In the genomic region with DNA sequence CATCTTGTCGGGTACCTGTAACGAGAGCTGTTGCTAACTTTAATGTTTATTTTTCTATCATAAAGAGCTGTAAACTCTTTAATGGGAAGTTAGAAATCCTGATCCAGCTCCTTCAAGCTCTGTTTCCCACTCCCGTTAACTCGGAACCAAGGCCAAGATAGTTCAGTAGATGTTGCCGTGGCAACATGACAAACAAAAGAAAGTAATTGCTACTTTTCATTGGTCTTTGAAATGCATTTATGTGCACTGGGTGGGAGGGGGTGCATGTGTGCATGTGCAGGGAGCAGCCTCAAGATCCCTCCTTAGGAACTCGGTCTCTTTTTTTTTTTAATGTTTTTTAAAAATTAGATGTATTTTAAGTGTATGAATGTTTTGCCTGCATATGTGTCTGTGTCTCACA, we compare ENCODE assay signal across 21 mouse cellular contexts. TPM values are rescaled to one million over a fixed set of nuclear protein-coding genes. Genes with fewer than 3 reads are reported as not detected.
A peak's percentile ranks its signal among the peaks of the same experiment; 100 is the strongest.
DNase-seq lines count a peak whose midpoint lies in the region; ATAC-seq and TF ChIP-seq lines count a peak whose summit lies in the region.
"Had no signal": no experiment of that assay in that cellular context is flagged by ENCODE, and none has a peak within 500 bp of the region (broad histone marks: within the 10 kb centered on the region; RNA-seq: fewer than 3 reads in every experiment).

No protein-coding gene starts in this region.

- no peak overlapping the region for H3K4me2 ChIP-seq in kidney, postnatal 0 days (ENCODE audit: low read length)
- no peak overlapping the region for H3K4me2 ChIP-seq in embryonic facial prominence, embryonic 14.5 days (ENCODE audit: low read depth, low read length)
- H3K4me2 ChIP-seq: heart, embryonic 15.5 days; limb, embryonic 15.5 days; stomach, embryonic 15.5 days had no signal

- no peaks in the 10 kb centered on the region for H3K4me1 ChIP-seq in kidney, postnatal 0 days (replicated peaks; ENCODE audit: insufficient read depth, low read length)
- H3K4me1 ChIP-seq in embryonic facial prominence, embryonic 14.5 days (ENCODE audit: control insufficient read depth, insufficient read depth, low read length) = no peaks in the 10 kb centered on the region
- H3K4me1 ChIP-seq: heart, embryonic 15.5 days; limb, embryonic 15.5 days; stomach, embryonic 15.5 days had no signal

- DNase-seq in kidney, postnatal 0 days (ENCODE audit: low spot score) = peak; percentile 33
- DNase-seq in kidney, postnatal 10 days = no peak
- DNase-seq in ES-CJ7 (ENCODE audit: low read depth, low spot score) = peak; percentile 52
- DNase-seq in R1 (ENCODE audit: low read depth, low spot score) = peak; percentile 69
- peak; percentile 33 for DNase-seq in embryonic facial prominence, embryonic 14.5 days (ENCODE audit: low spot score)
- DNase-seq in adrenal gland, postnatal 36 days = no peak
- no peak for DNase-seq in frontal cortex, postnatal 14 days (ENCODE audit: low spot score in 2 of 2)
- no peak for DNase-seq in kidney, postnatal 4 days
- DNase-seq: adrenal gland, adult 2 months; cerebellum, adult 2 months; heart, adult 18-20 months; kidney, adult 11 months; kidney, postnatal 25 days; thymus, adult 2 months had no signal

- no peak overlapping the region for H3K4me3 ChIP-seq in kidney, postnatal 0 days (replicated peaks; ENCODE audit: low read depth, low read length)
- H3K4me3 ChIP-seq in embryonic facial prominence, embryonic 14.5 days (ENCODE audit: low read depth, low read length) = no peak overlapping the region
- H3K4me3 ChIP-seq: heart, embryonic 15.5 days; hindbrain, embryonic 10.5 days; limb, embryonic 15.5 days; stomach, embryonic 15.5 days had no signal

- no peak overlapping the region for H3K27ac ChIP-seq in kidney, postnatal 0 days
- H3K27ac ChIP-seq in embryonic facial prominence, embryonic 14.5 days (replicated peaks; ENCODE audit: low read depth, low read length) = no peak overlapping the region
- H3K27ac ChIP-seq: heart, embryonic 15.5 days; hindbrain, embryonic 10.5 days; limb, embryonic 15.5 days; stomach, embryonic 15.5 days had no signal

- no peaks in the 10 kb centered on the region for H3K27me3 ChIP-seq in kidney, postnatal 0 days (ENCODE audit: insufficient read depth, low read length)
- H3K27me3 ChIP-seq in embryonic facial prominence, embryonic 14.5 days (replicated peaks; ENCODE audit: control insufficient read depth, insufficient read depth, low read length) = no peaks in the 10 kb centered on the region
- H3K27me3 ChIP-seq: heart, embryonic 15.5 days; limb, embryonic 15.5 days; stomach, embryonic 15.5 days had no signal

- H3K36me3 ChIP-seq in kidney, postnatal 0 days (ENCODE audit: insufficient read depth, low read length) = peaks cover 12% of the 10 kb centered on the region; the same call in 1 of the 2 replicates
- H3K36me3 ChIP-seq in embryonic facial prominence, embryonic 14.5 days (ENCODE audit: control insufficient read depth, insufficient read depth, low read length) = peaks cover 59% of the 10 kb centered on the region
- H3K36me3 ChIP-seq: G1E had no signal

- H3K9me3 ChIP-seq in kidney, postnatal 0 days (replicated peaks; ENCODE audit: low read length) = no peaks in the 10 kb centered on the region
- no peaks in the 10 kb centered on the region for H3K9me3 ChIP-seq in embryonic facial prominence, embryonic 14.5 days (ENCODE audit: control insufficient read depth, low read length)
- H3K9me3 ChIP-seq: G1E; heart, embryonic 15.5 days; hindbrain, embryonic 10.5 days; limb, embryonic 15.5 days; stomach, embryonic 15.5 days had no signal

- 62% methylated on average over 6 of the region's 6 CpGs for WGBS in kidney, postnatal 0 days
- 77% methylated on average over 6 of the region's 6 CpGs for WGBS in embryonic facial prominence, embryonic 14.5 days

- H3K9ac ChIP-seq in kidney, postnatal 0 days (ENCODE audit: low read depth, low read length) = no peak overlapping the region
- no peak overlapping the region for H3K9ac ChIP-seq in embryonic facial prominence, embryonic 14.5 days (ENCODE audit: low read depth, low read length)
- H3K9ac ChIP-seq: heart, embryonic 15.5 days; limb, embryonic 15.5 days; stomach, embryonic 15.5 days had no signal

- no peak for TF ChIP-seq CTCF in kidney, postnatal 0 days (IDR thresholded peaks at IDR 0.05; ENCODE audit: low read depth)

- ATAC-seq in kidney, postnatal 0 days (replicated peaks; ENCODE audit: low FRiP score, low read depth) = no peak
- ATAC-seq in embryonic facial prominence, embryonic 14.5 days (ENCODE audit: low read depth) = no peak
- ATAC-seq: midbrain, embryonic 16.5 days had no signal

RNA-seq across cellular contexts. Expression of a gene that starts 29.6 kb away (rescaled TPM):
- 0.32 and 0.55 TPM in 2 replicates for polyA plus RNA-seq in kidney, postnatal 0 days (2015; fragmentation: Nextera tagmentation; extraction: Ambion mirVana)
- polyA plus RNA-seq in embryonic facial prominence, embryonic 14.5 days (2014; fragmentation: Nextera tagmentation; extraction: Ambion mirVana) = 1.5 TPM in 2 replicates
- 1 to 10 TPM in 1 of 2 experiments, under 1 TPM in 1; 0.40 to 1.2 TPM for total RNA-seq in adrenal gland, postnatal 36 days (2021)
- total RNA-seq: gastrocnemius, adult 18-20 months had no signal
- polyA plus RNA-seq: G1E had no signal

RNA-seq across cellular contexts. Expression of a gene that starts 56.7 kb away (rescaled TPM):
- 135 and 138 TPM in 2 replicates for polyA plus RNA-seq in kidney, postnatal 0 days (2015; fragmentation: Nextera tagmentation; extraction: Ambion mirVana)
- 115 and 130 TPM in 2 replicates for polyA plus RNA-seq in embryonic facial prominence, embryonic 14.5 days (2014; fragmentation: Nextera tagmentation; extraction: Ambion mirVana)
- 10 to 100 TPM; 37.8 to 48.2 TPM for total RNA-seq in adrenal gland, postnatal 36 days (2021)

Comparison
In these comparisons a context has a peak if more than half of its experiments do, and no peak if none do; other contexts are left out.
1. DNase-seq: peak in kidney, postnatal 0 days (single experiment), ES-CJ7 (single experiment), R1 (single experiment) and embryonic facial prominence, embryonic 14.5 days (single experiment); none in kidney, postnatal 10 days (single experiment), adrenal gland, postnatal 36 days (0 of 2), frontal cortex, postnatal 14 days (0 of 2) and kidney, postnatal 4 days (0 of 2).